Mouse (Mus musculus): ENCODE data around the gene Gdf15. TPM values are rescaled to one million over a fixed set of nuclear protein-coding genes. Genes with fewer than 3 reads are reported as not detected.
"Not testable (repeated sequence)": the region's sequence is repeated elsewhere in the genome, so short reads cannot be mapped to it uniquely, and the experiment has no call there.

Gene Gdf15
- polyA plus RNA-seq, 1 experiment: 11.2 TPM

GRCm38 (mm10) chr8:70594621-70595564 is 37.4 kb downstream of the Gdf15 start:
- peaks cover 3% of the 10 kb centered on the region; the same call in 1 of the 2 replicates for H3K4me1 ChIP-seq (ENCODE audit: control insufficient read depth, insufficient read depth, low read length)
- WGBS: 13% methylated on average over 82 of the region's 82 CpGs
- H3K36me3 ChIP-seq (ENCODE audit: control insufficient read depth, insufficient read depth, low read length): no peaks in the 10 kb centered on the region
- H3K27ac ChIP-seq (ENCODE audit: insufficient read depth, low read depth, low read length): peak overlapping the region; percentile 80
- H3K27me3 ChIP-seq (replicated peaks; ENCODE audit: control insufficient read depth, insufficient read depth, low read length): no peaks in the 10 kb centered on the region
- peak; percentile 55 for DNase-seq
- TF ChIP-seq POLR2A (IDR thresholded peaks at IDR 0.05; ENCODE audit: low read depth, low read length) (no peak), CTCF (conservative IDR thresholded peaks at IDR 0.05; ENCODE audit: insufficient read depth, insufficient read length, low read depth, low read length) (no peak)
- H3K4me3 ChIP-seq (ENCODE audit: insufficient read depth, low read depth, low read length): peak overlapping the region; percentile 78

- H3K27me3 ChIP-seq (replicated peaks; ENCODE audit: control insufficient read depth, insufficient read depth, low read length): no peaks in the 10 kb centered on the region
- H3K4me1 ChIP-seq (ENCODE audit: control insufficient read depth, insufficient read depth, low read length): peaks cover 3% of the 10 kb centered on the region; the same call in 1 of the 2 replicates
- peak within 1 kb of the TSS; percentile 78 for H3K4me3 ChIP-seq (ENCODE audit: insufficient read depth, low read depth, low read length)
- under 1% methylated on average over 40 of the region's 40 CpGs for WGBS
- no peaks in the 10 kb centered on the region for H3K36me3 ChIP-seq (ENCODE audit: control insufficient read depth, insufficient read depth, low read length)
- H3K27ac ChIP-seq (ENCODE audit: insufficient read depth, low read depth, low read length): peak within 1 kb of the TSS; percentile 80
- peak; percentile 95 for DNase-seq
- TF ChIP-seq CTCF (conservative IDR thresholded peaks at IDR 0.05; ENCODE audit: insufficient read depth, insufficient read length, low read depth, low read length) (no peak), POLR2A (IDR thresholded peaks at IDR 0.05; ENCODE audit: low read depth, low read length) (peak; percentile 79)
Observed at GRCm38 (mm10) chr8:70593961-70594609, 38.2 kb downstream of the Gdf15 start, which contains the start of gene Isyna1. TSS of gene Isyna1 (plus strand) at chr8:70594373.

GRCm38 (mm10) chr8:70593173-70593572 is 39.1 kb downstream of the Gdf15 start:
- Histone ChIP-seq H3K4me3 (ENCODE audit: insufficient read depth, low read depth, low read length) (no peak overlapping the region), H3K27ac (ENCODE audit: insufficient read depth, low read depth, low read length) (peak overlapping the region; percentile 80), H3K36me3 (ENCODE audit: control insufficient read depth, insufficient read depth, low read length) (no peaks in the 10 kb centered on the region), H3K27me3 (replicated peaks; ENCODE audit: control insufficient read depth, insufficient read depth, low read length) (no peaks in the 10 kb centered on the region), H3K4me1 (ENCODE audit: control insufficient read depth, insufficient read depth, low read length) (peaks cover 3% of the 10 kb centered on the region; the same call in 1 of the 2 replicates)
- DNase-seq: peak; percentile 64
- no peak for TF ChIP-seq CTCF (conservative IDR thresholded peaks at IDR 0.05; ENCODE audit: insufficient read depth, insufficient read length, low read depth, low read length)
- 49% methylated on average over 8 of the region's 8 CpGs for WGBS

GRCm38 (mm10) chr8:70591569-70591968 is 40.7 kb downstream of the Gdf15 start:
- Histone ChIP-seq H3K4me3 (ENCODE audit: insufficient read depth, low read depth, low read length) (no peak overlapping the region), H3K4me1 (ENCODE audit: control insufficient read depth, insufficient read depth, low read length) (peaks cover 3% of the 10 kb centered on the region; the same call in 1 of the 2 replicates), H3K27ac (ENCODE audit: insufficient read depth, low read depth, low read length) (no peak overlapping the region), H3K36me3 (ENCODE audit: control insufficient read depth, insufficient read depth, low read length) (no peaks in the 10 kb centered on the region), H3K27me3 (replicated peaks; ENCODE audit: control insufficient read depth, insufficient read depth, low read length) (no peaks in the 10 kb centered on the region)
- 90% methylated on average over 12 of the region's 12 CpGs for WGBS
- no peak for TF ChIP-seq CTCF (conservative IDR thresholded peaks at IDR 0.05; ENCODE audit: insufficient read depth, insufficient read length, low read depth, low read length)
- no peak for TF ChIP-seq POLR2A (IDR thresholded peaks at IDR 0.05; ENCODE audit: low read depth, low read length)
- no peak for DNase-seq

DNA sequence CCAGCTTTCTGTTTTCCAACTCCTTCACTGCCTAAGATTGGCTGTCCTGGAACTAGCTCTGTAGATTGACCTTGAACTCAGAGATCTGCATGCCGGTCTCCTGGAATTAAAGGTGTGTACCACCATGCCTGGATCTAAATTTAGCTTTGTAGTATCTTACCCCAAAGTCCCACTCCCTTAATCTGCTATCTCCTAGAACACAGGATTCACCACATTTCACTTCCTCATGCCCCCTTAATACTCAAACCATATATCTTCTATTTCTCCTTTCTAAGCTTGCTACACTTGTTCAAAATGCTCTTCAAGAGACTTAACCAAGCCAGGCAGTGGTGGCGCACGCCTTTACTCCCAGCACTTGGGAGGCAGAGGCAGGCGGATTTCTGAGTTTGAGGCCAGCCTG is 44.3 kb downstream of the Gdf15 start:
- 93% methylated on average over 4 of the region's 4 CpGs for WGBS
- H3K27ac ChIP-seq (ENCODE audit: insufficient read depth, low read depth, low read length); H3K4me3 ChIP-seq (ENCODE audit: insufficient read depth, low read depth, low read length); H3K36me3 ChIP-seq (ENCODE audit: control insufficient read depth, insufficient read depth, low read length); H3K27me3 ChIP-seq (replicated peaks; ENCODE audit: control insufficient read depth, insufficient read depth, low read length); DNase-seq; H3K4me1 ChIP-seq (ENCODE audit: control insufficient read depth, insufficient read depth, low read length): not testable (repeated sequence)

GRCm38 (mm10) chr8:70585258-70585652 is 47.0 kb downstream of the Gdf15 start:
- peak; percentile 78 for DNase-seq
- peak; percentile 77 for TF ChIP-seq CTCF (conservative IDR thresholded peaks at IDR 0.05; ENCODE audit: insufficient read depth, insufficient read length, low read depth, low read length)
- TF ChIP-seq POLR2A (IDR thresholded peaks at IDR 0.05; ENCODE audit: low read depth, low read length): no peak
- H3K36me3 ChIP-seq (ENCODE audit: control insufficient read depth, insufficient read depth, low read length): peaks cover 1% of the 10 kb centered on the region

More at GRCm38 (mm10) chr8:70585258-70585652, 47.0 kb downstream of the Gdf15 start:
- no peaks in the 10 kb centered on the region for H3K27me3 ChIP-seq (replicated peaks; ENCODE audit: control insufficient read depth, insufficient read depth, low read length)
- H3K4me1 ChIP-seq (ENCODE audit: control insufficient read depth, insufficient read depth, low read length): no peaks in the 10 kb centered on the region
- no peak overlapping the region for H3K4me3 ChIP-seq (ENCODE audit: insufficient read depth, low read depth, low read length)
- WGBS: 39% methylated on average over 7 of the region's 7 CpGs
- H3K27ac ChIP-seq (ENCODE audit: insufficient read depth, low read depth, low read length): no peak overlapping the region
